Mouse (Mus musculus): Measurements from ENCODE around the gene C1qtnf2.

The C1qtnf2 gene

DNA sequence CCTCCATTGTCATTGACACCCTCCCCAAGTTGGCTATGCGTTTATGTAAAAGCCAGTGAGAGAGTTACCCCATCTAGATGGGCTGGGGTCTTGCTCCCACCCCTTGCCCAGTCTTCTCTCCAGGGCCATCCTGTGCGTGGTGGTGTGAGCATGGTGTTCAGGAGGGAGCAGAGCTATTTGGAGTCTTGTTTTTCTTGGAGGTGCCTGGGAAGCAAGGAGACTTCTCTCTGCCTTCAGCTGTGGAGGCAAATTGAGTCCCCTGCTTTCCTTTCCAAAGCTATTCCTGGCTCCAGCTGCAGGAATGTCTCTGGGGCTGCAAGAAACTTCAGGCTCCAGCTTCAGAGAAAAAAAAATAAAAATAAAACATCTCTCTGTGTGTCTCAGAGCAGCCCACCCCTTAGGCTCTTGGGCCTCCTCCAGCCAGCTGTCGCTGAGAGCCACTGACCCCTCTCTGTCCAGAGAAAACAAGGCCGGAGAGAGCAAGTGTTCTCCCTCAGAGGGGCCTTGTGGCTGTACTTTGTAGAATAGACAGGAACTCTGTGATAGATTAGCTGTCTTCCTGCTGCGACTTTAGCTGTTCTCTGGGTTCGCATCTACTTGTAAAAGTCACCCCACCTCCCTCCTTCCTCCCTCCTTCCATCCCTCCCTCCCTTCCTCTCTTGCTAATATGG, 9.2 kb downstream of the C1qtnf2 start:
- no peak for DNase-seq (ENCODE audit: low spot score)

GRCm38 (mm10) chr11:43484057-43484456, 10.0 kb downstream of the C1qtnf2 start:
- no peak for DNase-seq (ENCODE audit: low spot score)

GRCm38 (mm10) chr11:43484652-43485051, 10.6 kb downstream of the C1qtnf2 start:
- DNase-seq (ENCODE audit: low spot score) = no peak

- no peak for DNase-seq (ENCODE audit: low spot score)
These were observed 11.8 kb downstream of the C1qtnf2 start for GRCm38 (mm10) chr11:43485855-43486254.

DNA sequence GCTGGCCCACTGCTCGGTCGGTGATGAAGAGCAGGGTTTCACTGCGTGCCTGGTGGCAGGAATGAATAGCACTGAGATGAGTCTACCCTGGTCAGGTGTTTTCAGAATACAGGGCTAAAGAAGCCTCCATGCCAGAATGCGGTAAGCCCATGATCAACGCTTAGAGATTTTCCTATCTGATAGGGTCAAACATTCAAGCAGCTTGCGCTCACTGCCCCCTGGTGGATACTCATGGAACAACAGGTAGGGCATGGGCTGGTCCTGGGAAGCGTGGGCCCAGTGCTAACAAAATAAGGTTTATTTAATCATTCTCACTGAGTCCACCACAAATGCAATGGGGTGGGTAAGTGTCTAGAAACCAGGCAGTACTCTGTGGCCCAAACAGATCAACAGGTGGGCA, 18.6 kb downstream of the C1qtnf2 start:
- peak; percentile 86 for DNase-seq (ENCODE audit: low spot score)

- DNase-seq (ENCODE audit: low spot score) = peak; percentile 94
These were observed 19.8 kb downstream of the C1qtnf2 start for GRCm38 (mm10) chr11:43493815-43494409.

GRCm38 (mm10) chr11:43495037-43495436, 21.0 kb downstream of the C1qtnf2 start:
- DNase-seq (ENCODE audit: low spot score) = peak; percentile 62

DNA sequence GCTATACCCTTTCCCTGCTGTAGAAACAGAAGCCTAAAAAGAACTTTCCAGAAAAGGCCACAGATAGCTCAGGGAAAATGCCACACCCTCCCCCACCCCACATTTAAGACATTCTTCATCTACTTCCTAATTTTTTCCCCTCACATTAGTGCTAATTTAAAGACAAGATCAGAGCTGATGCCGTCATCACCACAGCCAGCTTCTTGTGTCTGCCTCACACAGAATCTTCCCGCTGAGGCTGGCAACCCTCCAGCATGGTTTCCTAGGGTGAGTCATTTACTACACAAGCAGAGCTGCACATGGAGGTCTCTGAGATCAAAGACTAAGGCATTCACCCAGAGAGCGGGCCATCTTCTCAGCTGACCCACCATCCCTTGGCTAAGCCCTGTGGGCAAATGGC, 21.5 kb downstream of the C1qtnf2 start:
- no peak for DNase-seq (ENCODE audit: low spot score)

DNA sequence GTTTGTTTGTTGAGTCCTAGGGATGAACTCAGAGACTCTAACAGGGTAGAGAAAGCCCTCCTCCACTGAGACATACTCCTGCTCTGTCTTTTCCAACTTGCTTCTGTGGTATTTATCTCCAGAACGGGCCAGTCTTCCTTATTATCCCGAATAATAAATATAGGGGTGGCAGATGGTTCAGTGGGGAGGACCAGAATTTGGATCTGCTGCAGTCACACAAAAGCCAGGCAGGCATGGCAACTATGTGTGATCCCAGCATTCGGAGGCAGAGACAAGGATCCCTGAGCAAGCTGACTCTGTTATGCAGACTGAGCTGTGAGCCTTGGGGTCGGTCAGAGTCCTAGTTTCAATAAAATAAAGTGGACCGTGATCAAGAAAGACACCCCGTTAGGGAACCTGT, 27.2 kb downstream of the C1qtnf2 start:
- no peak for DNase-seq (ENCODE audit: low spot score)

DNA sequence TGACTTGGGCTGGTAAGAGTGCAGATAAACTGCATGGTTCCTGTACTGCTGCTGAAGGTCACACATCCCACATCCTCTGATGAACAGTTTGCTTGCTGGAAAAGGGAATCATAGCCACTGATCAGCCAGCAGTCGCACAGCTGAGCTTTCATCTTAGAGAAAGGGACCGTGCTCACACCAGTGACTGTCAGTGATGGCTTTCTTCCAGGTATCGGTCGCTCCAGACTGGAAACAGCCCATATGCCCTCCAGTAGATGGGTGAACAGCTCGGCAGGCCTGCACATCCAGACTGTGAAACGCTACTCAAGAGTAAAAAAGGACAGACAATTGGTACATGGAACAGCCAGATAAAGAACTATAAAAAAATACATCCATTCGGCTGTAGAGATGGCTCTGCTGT, 31.1 kb downstream of the C1qtnf2 start:
- DNase-seq (ENCODE audit: low spot score) = no peak

GRCm38 (mm10) chr11:43507976-43508375, 33.9 kb downstream of the C1qtnf2 start:
- DNase-seq (ENCODE audit: low spot score) = no peak

- DNase-seq (ENCODE audit: low spot score) = no peak
These were observed 35.8 kb downstream of the C1qtnf2 start for GRCm38 (mm10) chr11:43509878-43510277.

GRCm38 (mm10) chr11:43512661-43513190, 38.6 kb downstream of the C1qtnf2 start:
- DNase-seq (ENCODE audit: low spot score) = no peak

GRCm38 (mm10) chr11:43516344-43517021, 42.4 kb downstream of the C1qtnf2 start:
- DNase-seq (ENCODE audit: low spot score) = peak; percentile 69

GRCm38 (mm10) chr11:43517641-43518040, 43.6 kb downstream of the C1qtnf2 start:
- DNase-seq (ENCODE audit: low spot score) = no peak

DNA sequence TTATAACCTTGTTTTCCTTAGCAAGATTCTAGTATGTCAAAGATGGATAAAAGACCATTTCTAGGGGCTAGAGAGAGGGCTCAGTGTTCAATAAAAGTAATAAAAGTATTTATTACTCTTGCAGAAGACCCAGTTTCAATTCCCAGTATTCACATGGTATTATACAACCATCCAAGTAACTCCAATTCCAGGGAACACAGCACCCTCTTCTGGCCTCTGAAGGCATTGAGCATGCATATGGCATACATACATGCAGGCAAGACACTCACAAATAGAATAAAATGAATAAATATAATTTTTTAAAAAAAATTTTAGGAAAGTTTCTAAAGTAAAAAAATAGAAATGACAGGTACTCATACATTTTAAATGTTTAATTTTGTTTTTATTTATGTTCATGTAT, 44.0 kb downstream of the C1qtnf2 start:
- DNase-seq (ENCODE audit: low spot score) = no peak

GRCm38 (mm10) chr11:43518821-43519220, 44.7 kb downstream of the C1qtnf2 start:
- no peak for DNase-seq (ENCODE audit: low spot score)

DNA sequence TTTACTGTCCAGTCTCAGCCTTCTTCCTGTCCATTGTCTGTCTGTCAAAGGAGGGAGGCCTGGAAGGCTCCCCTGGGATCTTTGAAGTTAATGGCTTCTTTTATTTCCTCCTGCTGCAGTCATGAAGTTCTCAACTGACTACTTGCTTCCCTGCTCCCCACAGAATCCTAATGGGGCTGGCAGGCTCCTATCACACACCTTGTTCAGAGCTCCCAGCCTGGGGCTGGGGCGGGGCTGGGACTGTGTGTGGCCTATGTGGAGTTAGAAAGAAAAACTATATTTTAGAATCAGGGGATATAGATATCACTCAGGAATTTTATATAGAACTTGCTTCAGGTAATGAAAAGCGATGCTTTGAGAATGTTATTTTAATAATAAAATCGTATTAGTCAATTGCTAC, 46.4 kb downstream of the C1qtnf2 start:
- no peak for DNase-seq (ENCODE audit: low spot score)

DNA sequence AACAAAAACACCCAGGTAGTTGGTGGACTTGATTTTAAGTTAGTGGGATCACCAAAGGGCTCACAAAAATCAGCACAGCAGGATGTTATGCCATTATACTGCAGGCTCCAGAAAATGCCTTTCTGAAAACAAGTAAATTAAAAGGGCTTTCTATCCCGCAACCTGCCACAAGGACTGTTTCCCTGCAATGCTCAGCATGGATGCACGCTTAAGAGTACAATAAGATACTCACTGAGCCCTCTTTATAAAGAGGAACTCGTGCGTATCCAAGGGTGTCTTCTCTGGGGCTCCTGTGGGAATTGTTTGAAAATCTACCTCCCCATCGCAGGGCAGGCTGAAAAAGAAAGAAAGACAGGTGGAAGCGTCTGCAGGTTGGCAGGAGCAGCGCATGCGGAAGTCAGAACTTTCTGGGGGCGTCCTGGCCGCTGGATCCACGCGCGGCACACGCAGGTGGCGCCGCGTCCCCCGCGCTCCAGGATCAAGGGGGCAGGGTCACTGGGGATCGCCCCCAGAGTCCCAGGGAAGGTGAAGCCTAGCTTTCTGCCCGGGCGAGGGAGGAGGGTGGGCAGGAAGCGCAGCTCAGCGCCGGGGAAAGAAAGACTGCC, 54.1 kb downstream of the C1qtnf2 start:
- peak; percentile 59 for DNase-seq (ENCODE audit: low spot score)

DNA sequence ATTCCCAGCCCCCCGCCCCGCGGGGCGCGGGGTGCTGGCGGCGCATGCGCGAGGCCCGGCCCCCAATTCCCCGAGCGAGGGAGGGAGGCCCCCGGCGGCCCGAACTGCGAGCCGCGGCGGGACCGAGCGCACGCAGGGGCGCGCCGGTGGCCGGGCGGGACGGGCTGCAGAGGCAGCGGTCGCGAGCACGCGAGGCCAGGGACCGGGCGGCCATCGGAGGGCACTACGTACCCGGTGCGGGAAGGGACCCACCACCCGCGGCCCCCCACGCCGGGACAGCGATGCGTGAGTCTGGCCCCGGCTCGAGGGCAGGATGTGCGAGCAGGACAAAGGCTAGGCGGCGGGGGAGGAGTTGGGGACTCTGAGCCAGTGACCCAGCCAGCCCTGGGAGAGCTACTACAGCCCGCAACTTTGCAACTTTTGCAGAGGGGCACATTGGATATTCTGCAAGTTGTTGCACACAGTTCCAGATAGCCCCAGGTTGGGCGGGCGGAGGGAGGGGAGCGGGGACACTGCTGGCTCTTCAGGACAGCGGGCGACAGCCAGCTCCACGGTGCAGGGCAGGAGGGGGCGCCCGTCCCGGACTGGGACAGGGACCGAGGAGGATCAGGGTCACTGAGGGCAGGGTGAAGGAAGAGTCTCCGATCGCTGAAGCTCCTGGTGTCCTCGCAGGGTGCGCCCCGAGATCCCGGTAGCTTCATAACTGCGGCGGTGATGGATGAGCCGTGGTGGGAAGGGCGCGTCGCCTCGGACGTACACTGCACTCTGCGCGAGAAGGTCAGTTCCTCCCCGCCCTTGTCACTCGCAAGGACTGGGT, 54.8 kb downstream of the C1qtnf2 start, which contains the start of gene Ccnjl:
TSS of gene Ccnjl (plus strand) at position 102 of the 817 bp plus-strand sequence.
- DNase-seq (ENCODE audit: low spot score) = peak; percentile 83

DNA sequence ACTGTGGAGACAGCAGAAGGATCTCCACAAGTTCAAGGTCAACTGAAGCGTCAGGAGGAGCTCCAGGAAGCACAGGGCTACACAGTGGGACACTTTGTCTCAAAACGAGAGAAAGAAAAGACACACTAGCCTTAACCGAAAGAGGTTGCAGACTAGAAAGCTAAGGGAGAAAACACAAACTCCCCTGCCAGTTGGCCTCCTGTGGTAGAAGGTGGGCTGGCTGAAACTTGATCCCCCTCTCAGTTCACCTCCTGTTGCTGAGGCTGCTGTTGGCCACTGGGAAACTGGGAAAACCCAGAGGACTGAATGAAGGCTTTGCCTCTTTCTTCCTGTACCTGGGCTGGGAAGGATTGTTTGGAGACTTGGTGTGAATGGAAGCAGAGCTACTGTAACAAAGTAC, 56.0 kb downstream of the C1qtnf2 start:
- DNase-seq (ENCODE audit: low spot score) = no peak

- peak; percentile 59 for DNase-seq (ENCODE audit: low spot score)
These were observed 57.5 kb downstream of the C1qtnf2 start for GRCm38 (mm10) chr11:43531619-43532018.
